Mouse (Mus musculus) frontal cortex, postnatal 25 days (tissue): ENCODE data around the gene Fbxl2.

Experiments used
- DNase-seq, 2 experiments: peaks; one replicate each; pipeline ENCODE4 v3.0.0; 2022; ENCODE audit warnings: low spot score in 2 of 2

The Fbxl2 gene

DNA sequence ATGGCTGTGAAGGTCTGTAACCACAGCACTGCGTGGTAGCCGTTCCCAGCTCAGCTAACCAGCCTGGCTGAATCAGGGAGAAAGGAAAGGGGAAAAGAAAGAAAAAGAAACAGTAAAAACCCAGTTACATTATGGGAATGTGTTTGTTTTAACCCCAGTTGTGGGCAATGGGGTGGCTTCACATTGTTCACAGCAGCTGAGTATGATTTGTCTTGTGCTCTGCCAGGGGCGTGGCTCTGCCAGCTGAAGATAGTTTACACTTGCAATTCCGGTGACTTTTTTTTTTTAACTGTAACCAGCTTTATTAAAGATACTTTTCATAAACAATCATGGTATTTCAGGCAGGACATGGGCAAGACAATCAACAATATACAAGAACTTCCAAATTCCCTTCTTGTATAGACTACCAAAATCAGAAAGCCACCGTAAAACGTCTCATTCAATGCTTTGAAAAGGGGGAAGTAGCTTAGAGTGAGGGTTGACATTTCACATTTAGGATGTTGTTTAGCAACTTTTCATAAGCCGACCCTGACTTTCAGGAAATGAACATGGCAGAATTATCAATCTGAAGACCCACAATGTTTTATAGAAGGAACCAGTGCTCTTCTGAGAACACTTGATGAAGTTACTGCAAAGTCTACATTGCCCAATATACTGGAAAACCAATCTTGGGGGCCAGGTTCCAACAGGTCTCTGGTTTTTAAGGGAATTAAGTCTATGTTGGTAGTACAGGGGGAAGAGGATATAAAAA, 26.8 kb downstream of the Fbxl2 start:
- DNase-seq = no peak

DNA sequence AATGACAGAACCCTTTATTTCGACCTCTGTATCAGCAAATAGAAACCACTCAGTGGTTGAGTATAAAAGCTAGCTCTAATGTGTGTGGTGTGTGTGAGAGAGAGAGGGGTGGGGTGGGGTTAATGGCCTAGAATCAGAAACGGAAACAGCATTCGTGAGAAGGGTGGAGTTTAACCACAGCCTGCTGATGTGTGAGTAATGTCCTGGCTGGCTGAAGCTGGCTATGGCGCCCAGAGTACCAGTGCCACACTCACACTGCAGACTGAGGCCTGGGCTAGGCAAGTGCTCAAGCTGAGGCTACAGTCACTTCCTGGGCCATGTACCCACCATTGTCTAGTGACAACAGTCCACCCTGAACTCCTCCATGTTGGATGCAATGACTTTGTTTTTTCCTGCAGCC, 29.6 kb downstream of the Fbxl2 start:
- DNase-seq = no peak

DNA sequence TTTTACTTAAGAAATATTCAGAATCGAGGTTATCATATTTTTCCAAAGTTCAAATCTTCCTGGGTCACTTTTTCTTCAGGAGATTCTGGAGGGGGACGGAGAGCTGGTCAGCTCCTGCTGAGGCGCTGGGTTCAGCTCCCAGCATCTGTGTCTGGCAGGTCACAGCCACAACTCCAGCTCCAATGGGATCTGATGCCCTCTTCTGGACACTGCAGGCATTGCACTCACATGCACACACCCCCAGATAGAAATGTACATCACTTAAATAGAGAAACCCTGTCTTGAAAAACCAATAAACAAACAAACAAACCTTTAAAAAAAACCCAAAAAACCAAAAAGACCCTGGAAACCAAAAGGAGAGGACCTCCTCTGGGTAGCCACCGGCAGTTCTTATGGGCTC, 30.3 kb downstream of the Fbxl2 start:
- no peak for DNase-seq

DNA sequence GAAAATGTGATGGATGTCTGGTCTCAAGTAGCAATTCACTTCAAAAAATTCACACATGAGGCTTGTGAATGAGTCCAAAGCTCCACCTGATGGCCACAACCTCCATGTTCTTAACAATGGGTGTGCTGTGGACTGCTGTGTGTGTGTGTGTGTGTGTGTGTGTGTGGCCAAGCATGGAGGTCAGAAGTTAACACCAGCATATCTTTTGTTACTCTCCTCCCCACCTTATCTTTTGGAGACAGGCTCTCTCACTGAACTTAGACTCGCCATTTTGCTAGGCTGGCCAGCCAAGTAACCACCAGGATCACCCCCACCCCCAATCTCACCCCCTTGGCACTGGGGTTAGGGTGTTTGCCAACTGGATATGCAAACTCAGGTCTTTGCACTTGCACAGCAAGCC, 32.0 kb downstream of the Fbxl2 start:
- DNase-seq = no peak

DNA sequence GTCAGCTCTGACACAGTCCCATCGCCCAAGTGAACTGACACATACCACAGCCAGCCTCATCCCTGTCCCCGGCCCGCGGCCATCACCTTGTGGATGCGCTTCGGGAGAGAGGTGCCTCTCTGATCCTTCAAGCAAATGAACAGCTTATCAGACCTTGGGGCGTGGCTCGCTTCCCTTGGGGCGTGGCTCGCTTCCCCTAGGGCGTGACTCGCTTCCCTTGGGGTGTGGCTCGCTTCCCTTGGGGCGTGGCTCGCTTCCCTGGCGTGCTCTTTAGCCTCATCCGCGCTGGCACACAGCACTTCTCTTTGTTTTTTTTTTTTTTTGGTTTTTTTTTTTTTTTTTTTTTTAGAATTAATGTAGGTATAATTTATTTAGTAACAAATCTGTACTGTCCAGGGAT, 34.8 kb downstream of the Fbxl2 start:
- DNase-seq = no peak

DNA sequence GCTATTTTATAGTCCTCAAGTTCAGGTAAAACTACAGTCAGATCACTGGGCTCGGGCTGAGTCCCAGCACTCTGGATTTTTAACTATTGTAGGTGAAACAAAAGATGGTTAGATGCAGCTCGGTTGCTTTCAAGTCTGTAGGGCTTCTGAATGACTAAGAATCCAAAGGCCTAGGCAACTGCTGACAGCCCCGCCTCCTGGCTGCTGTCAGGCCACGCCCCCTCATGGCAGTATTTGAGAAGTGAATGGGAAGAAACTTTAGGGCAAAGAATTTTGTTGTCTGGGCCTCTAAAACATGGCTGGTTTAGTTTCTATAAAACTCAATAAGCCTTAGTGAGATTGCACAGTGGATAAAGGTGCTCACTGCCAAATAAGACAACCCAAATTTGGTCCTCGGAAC, 36.5 kb downstream of the Fbxl2 start:
- no peak for DNase-seq

DNA sequence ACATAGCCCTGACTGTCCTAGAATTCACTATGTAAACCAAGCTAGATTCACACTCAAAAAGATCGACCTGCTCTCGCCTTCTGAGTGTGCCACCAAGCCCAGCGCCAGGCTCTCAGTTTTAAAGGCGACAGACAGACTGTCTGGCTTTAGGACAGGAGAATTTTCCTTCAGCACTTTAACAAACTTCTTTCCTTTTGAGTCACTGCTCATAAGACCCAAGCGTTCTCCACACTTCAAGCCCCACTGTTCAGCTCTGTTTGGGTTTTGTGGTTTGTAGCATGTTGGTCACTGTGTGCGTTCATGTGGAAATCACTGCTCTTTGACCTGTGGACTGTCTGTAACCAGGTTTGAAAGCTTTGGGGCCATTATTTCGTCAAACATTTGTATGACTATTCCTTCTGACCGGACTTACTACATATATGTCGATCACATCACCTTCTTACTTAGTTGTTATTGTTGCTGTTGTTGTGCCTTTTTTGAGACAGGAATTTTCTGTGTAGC, 38.1 kb downstream of the Fbxl2 start:
- no peak for DNase-seq

DNA sequence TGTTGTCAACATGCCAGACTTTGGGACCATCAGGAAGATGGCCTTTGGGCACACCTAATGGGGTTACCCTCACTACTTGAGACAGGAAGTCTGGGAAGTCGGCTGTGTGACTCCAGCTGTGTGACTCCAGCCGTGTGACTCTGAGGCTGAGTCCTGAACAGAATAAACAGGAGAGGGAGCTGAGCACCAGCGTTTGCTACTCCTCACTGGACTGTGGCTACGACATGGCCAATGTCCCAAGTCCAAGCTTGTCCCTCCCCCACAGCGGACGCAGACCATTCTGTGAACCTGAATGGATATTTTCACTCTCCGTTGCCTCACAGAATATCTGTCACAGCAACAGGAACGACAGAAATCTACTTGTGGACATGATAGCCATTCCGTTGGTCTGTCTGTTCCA, 39.2 kb downstream of the Fbxl2 start:
- no peak for DNase-seq

DNA sequence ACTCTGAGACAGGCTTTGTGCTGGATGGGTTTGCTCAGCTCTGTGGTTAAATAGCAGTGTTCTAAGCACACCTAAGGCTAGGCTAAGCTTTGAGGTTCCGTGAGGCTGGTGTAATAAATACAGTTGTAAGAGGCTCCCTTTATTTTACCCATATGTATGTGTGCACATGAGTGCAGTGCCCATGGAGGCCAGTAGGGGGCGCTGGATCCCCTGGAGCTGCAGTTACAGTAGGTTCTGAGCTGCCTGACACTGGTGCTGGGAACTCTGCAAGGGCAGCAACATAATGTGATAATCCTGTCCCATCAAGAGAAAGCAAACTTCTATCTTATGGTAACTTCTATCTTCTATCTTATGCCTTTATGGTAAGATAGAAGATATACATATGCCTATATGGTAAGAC, 47.7 kb downstream of the Fbxl2 start:
- no peak for DNase-seq

DNA sequence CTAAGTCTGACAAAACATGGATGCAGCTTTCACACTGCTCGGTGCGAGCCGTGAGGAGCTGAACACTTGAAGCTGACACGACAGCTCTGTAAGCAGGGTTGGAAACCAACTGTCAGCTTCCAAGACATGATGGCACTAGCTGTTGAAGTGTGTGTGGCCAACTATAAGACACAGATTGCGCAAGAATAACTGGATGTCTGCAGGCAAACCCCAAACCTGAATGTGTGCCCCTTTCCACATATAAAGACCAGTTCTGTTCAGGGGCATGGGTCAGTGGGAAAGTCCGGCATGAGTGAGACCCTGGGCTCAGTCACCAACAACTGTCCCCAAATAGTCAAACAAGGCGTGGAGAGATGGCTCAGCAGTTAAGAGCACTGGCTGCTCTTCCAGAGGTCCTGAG, 53.2 kb downstream of the Fbxl2 start:
- DNase-seq = no peak

DNA sequence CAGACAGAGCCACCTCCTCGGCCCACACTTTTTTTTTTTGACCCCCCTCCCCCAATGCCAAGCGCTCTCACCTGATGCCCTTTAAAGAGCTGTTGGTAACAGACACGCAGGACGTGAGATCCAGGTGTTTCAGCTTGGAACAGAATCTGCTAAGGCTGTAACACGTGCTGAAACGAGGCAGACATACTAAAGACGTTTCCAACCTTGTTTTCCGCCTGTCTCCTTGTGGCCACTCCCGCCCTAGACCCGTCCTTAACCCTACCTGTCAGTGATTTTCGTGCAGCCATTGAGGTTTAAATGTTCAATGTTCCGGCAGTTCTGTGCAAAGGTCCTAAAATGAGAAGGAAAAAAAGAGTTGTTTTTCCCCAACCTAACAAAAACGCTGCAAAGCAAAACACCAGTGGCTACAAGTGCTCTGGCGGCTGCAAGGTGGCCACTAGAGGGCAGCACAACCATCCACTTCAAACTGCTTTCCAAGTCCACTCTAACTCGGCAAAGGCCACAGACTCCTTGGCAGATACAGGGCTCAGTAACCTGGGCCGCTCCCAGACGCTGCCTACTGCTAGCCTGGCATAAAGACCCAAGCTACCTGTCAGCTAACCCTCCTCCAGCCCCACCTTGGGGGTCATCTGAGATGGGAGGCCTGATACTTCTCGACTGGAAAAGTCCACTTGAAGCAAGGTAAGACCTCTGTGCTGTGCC, 55.3 kb downstream of the Fbxl2 start:
- peak; percentile 75 to 86 for DNase-seq

DNA sequence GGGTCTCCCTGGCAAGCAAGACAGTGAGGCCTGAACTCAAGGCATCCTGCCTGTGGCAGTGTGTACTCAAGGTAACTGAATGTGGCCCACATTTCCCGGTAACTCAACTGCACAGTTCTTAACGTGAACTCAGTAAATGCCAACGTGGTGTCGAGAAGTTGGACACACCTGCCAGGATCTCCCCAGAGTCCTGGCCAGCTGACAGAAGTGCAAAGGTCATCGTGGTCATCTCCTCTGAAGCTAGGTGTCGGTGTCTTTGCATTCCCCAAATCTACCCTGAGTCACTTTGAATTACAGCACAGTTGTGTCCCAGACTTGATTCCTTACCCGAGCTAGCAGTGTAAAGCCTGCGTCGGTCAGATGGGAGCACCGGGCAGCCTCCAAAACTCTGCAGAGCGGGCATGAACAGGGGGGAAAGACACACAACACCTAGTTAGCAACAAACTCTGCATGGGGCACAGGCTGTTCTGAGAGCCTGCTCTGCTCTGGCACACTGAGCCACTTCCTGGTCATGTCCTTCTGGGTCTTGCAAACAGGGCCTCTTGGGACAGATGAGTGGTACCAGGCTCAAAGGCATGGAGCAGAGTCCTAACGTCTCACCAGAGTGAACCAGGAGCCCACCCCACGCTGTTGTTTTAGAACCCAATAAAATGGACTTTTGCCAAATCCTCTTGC, 60.9 kb downstream of the Fbxl2 start:
- no peak for DNase-seq

DNA sequence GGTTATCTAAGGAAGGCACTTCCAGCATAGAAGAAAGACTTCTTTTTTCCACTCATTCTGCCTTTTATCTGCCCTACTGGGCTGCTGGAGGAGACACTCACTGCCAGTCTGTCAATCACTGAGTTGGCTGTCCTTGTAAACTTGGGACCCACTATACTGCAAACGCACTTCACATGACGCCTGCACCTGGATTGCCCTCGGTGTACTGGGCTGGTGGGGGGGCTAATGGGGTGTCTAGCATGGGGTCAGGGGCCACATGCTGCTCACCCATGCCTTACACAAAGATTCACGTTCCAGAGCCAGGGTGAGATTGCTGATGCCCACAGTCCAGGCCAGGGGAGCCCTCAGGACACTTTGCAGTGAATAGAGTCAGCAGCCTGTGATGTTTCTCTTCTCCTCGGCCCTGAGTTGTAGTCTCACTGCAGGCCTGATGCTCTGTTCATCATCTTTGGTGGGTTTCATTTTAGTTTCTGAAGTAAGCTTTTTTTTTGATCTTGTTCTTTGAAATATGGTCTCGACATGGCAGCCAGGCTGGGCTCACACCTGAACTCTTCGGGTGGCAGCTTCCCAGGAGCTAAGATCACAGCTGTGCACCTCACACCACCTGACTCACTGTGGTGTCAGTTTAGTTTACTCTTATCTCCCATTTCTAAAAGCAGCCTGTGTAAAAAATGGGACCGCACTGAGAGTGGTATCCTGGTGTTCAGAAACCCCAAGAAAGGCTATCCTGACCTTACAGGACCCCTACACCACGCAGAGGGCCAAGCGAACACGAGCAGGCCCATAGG, 62.9 kb downstream of the Fbxl2 start:
- no peak for DNase-seq

DNA sequence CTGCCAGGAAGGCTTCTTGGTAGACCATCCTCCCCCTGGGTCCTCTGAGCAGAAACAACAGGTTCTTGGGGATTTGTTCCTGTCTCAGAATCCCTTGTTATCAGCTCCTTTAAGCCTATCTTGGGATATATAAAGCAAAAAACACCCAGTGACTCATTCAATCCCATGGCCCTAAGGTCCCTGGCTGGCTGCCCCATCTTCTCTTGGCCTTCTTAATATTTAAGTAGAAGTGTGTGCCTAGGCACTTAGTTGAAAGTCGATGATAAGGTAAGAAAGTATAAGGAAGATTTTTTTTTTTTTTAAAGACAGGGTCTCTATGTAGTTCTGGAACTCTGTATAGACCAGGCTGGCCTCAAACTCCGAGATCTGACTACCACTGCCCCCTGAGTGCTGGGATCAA, 63.5 kb downstream of the Fbxl2 start:
- no peak for DNase-seq

DNA sequence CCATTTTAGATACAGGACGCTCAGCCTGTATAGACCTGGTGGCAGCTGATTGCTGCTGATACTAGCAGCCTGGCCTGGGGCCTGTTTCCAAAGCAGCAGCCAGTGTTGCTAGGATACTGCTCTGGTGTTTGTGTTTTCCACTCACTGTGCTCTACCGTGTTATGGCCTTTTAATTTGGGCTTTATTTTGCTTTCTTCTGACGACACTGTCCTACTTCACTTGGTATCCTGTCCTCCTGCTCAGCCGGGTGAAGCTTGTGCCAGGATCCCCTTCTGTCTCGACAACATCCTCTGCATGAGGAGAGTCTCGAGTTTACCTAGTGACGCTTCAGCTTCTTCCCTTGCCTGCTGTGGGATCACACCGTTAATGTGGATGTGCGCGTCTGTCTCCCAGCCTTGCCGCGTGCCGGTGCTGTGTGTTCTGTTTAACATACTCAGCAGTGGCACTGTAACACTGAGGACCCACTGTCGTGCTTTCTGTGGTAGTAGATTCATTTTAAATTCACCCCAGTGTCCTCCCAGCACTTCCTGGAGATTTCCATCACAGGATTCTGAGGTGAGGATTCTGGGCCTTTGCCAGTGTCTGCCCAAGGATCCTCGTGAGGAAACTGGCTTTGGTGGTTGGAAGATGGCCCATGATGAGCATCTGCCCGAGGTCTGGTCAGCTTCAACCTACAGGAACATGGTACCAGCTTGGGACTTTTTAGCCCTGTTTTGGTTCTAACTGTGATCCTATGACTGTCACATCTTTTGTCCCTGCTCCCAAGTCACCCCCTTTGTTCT, 64.7 kb downstream of the Fbxl2 start:
- no peak for DNase-seq

DNA sequence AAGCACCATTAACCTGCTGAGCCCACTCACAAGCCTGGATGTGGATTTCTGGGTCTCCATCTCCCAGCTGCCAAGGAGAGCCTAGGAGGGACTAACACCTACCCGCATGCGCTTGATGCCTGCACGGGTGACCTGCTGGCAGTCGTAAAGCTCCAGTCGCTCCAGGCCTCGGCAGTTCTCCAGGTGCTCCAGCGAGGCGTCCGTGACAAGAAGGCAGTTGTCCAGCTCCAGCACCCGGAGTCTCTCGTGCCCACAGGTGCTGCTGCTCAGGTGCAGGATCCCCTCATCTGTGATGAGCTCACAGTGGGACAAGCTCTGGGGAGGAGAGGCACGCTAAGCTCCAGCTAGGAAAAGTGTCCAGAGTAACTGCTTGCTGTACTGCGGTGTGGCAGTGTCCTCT, 66.6 kb downstream of the Fbxl2 start:
- DNase-seq = no peak

DNA sequence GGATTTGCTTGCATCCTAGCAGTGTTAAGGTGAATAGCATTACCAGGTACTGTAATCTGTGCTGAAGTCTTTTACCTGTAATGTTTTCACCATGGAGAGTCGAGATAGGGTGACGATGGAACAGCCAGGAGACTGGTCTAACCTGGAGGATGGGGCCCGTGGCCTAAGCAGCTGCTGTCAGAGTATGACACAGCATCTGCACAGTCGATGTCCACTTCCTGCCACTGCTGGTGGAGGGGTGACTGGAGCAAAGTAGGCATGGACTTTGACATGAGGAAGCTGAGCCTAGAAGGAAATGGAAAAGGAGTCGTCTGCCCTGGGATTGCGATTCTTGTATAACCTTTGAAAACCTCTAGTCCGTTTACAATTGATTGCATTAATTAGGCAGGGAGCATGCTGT, 67.3 kb downstream of the Fbxl2 start:
- DNase-seq = no peak

DNA sequence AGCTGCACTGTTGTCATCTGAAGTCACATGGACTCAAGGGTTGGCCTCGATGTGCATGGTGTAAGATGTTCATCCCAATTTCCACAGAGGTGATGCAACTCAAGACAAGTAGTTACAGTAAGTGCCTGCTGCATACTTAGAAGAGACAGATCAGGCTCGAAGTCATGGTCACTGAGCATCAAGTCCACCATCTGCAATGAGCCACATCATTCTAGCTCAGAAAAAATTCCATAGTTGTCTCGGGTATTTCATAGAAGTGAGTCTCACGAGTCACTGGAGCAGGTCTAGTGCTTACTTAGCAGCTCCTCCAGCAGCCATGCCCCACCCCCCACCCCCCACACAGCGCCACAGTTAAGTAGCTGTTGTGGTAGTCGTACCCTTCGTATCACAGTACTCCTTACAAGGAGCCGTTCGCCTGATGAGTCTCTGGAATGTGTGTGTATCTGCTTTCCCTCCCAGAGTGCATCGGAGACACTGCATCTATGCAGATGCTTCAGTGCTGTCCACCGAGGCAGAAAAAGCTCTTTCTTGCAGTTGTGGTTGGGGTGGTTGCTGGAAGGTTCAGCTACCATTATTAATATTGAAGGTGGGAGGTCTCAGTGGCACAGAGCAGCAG, 68.7 kb downstream of the Fbxl2 start:
- DNase-seq = no peak

DNA sequence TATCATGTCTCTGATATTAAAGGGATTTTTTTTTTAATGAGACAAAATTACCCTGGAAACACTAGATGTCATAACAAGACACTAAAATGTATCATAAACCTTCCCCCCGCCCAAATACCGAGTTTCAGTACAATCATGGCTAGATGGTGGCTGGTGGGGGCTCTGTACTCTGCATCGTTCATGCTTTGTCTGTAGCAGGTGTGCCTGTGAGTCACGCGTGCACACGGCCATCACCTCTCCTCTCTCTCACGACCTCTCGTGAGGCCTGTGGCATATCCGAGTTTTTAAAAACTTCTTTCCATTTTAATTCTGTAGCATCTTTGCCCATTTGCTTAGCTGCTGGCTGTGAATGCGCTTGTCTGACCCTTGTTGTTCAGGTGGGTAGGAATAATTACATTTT, 69.7 kb downstream of the Fbxl2 start:
- no peak for DNase-seq

DNA sequence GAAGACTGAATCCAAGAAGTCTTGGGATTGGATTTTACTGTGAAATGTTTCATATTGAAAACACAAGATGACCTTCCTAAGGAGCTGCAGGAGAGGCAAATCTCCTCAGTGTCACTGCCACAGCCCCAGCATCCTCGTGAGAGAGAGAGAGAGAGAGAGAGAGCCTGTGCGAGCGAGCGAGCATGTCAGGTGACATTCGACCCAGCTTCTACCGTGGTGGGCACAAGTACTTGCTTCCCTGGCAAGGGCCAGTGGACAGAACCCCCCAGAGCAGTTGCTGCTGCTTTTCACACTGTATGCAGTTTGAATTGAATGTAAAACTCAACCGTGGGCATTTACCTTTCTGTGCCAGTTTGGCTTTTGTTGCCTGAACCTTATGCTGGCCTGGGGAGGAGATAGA, 70.5 kb downstream of the Fbxl2 start:
- DNase-seq = no peak

DNA sequence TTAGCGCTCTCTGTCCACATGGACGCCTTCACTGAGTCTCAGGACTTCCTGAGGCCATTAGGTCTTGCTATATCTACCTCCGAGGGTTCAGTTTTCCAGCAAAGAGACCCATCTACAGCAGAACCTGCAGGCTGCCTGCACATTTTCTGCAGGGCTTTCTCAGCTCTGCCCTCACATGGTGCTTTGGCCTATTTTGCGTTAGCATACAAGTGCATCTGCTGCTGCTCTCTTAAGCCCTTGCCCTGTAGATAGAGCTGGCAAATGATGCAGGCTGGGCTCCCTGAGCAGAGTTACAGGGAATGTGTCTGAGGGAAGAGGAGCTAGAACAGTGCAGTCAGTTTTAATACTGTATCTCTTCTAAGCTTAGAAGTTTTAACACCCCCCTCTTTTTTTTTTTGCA, 71.0 kb downstream of the Fbxl2 start:
- no peak for DNase-seq
